Mouse (Mus musculus) liver, postnatal 0 days (tissue): ENCODE measurements around the gene Pop5. TPM values are rescaled to one million over a fixed set of nuclear protein-coding genes. Genes with fewer than 3 reads are reported as not detected.

Experiments used
- ATAC-seq: fragments of 200-750 bp; cut with Nextera tagmentation; 2 replicates; pipeline ENCODE4 v1.8.0; 2017; ENCODE audit warnings: mild to moderate bottlenecking, moderate library complexity
- DNase-seq: peaks from one replicate; pipeline ENCODE4 v3.0.0-alpha.2; 2016
- H3K27ac ChIP-seq: fragments of 300-500 bp; sonication (generic); 2 replicates; pipeline ENCODE4 v1.5.1; 2014; ENCODE audit warnings: antibody characterized with exemption, moderate library complexity, mild to moderate bottlenecking, low read depth
- H3K27me3 ChIP-seq: fragments of 300-500 bp; sonication (generic); 2 replicates; pipeline ENCODE4 v1.6.1; 2014; ENCODE audit warnings: low read length, control low read depth, mixed read lengths; ENCODE audit not compliant: insufficient read depth
- H3K36me3 ChIP-seq: fragments of 300-500 bp; sonication (generic); replicated peaks from 2 replicates; pipeline ENCODE4 v1.6.1; 2014; ENCODE audit warnings: mild to moderate bottlenecking, control low read depth, low read length, moderate library complexity, mixed read lengths; ENCODE audit not compliant: insufficient read depth
- H3K4me1 ChIP-seq: fragments of 300-500 bp; sonication (generic); 2 replicates; pipeline ENCODE4 v1.6.1; 2014; ENCODE audit warnings: antibody characterized with exemption, mild to moderate bottlenecking, control low read depth; ENCODE audit not compliant: insufficient read depth
- H3K4me2 ChIP-seq: fragments of 300-500 bp; sonication (generic); 2 replicates; pipeline ENCODE4 v1.6.1; 2014; ENCODE audit warnings: low read depth, mild to moderate bottlenecking, low read length, moderate library complexity, mixed read lengths
- H3K4me3 ChIP-seq: fragments of 300-500 bp; sonication (generic); 2 replicates; pipeline ENCODE4 v1.5.1; 2014; ENCODE audit warnings: low read depth, low read length
- H3K9ac ChIP-seq: fragments of 300-500 bp; sonication (generic); replicated peaks from 2 replicates; pipeline ENCODE4 v1.6.1; 2014; ENCODE audit warnings: mild to moderate bottlenecking, moderate library complexity
- H3K9me3 ChIP-seq: fragments of 300-500 bp; sonication (generic); 2 replicates; pipeline ENCODE4 v1.6.1; 2016; ENCODE audit warnings: mild to moderate bottlenecking, control low read depth, low read length, mixed read lengths
- CTCF ChIP-seq: sonication (generic); IDR thresholded peaks from 2 replicates; pipeline ENCODE4 v1.5.1; 2016; ENCODE audit warnings: antibody characterized with exemption, low read depth
- EP300 ChIP-seq: IDR thresholded peaks from 2 replicates; pipeline ENCODE4 v1.6.1; 2016; ENCODE audit warnings: antibody characterized with exemption, low read depth, mild to moderate bottlenecking
- WGBS: fragments of 180-500 bp; shearing (Covaris S2); extraction: QIAGEN DNeasy Blood & Tissue Kit; methylation state at CpG from one replicate; pipeline ENCODE4 v1.1.7; 2014; ENCODE audit not compliant: insufficient replicate concordance; 5-methylcytosine and 5-hydroxymethylcytosine counted together
- polyA plus RNA-seq: library from polyadenylated mRNA; unstranded; fragments of >200 nt; fragmentation: Nextera tagmentation; extraction: Ambion mirVana; gene quantifications from 2 replicates; pipeline ENCODE4 v1.2.1, GENCODE M21; 2015

Gene Pop5
- polyA plus RNA-seq, 1 experiment from 2014 or later, result 58.7 TPM

- no peak overlapping the region for H3K9ac ChIP-seq
- peaks cover 18% of the 10 kb centered on the region for H3K4me1 ChIP-seq
- H3K4me2 ChIP-seq, result no peak overlapping the region
- 14% methylated on average over 29 of the region's 29 CpGs for WGBS
- no peaks in the 10 kb centered on the region for H3K36me3 ChIP-seq
- ATAC-seq (no peak), DNase-seq (no peak)
- no peak overlapping the region for H3K4me3 ChIP-seq
- no peaks in the 10 kb centered on the region for H3K9me3 ChIP-seq
- TF ChIP-seq CTCF (no peak), EP300 (no peak)
- no peak overlapping the region for H3K27ac ChIP-seq
- peaks cover 69% of the 10 kb centered on the region for H3K27me3 ChIP-seq
Measured at GRCm38 (mm10) chr5:115191880-115192827, 43.5 kb upstream of the Pop5 start.

- no peak for DNase-seq
- Histone ChIP-seq H3K9ac (no peak overlapping the region), H3K9me3 (no peaks in the 10 kb centered on the region), H3K4me3 (0 out of 2 replicates have a peak overlapping the region, but pooled peaks have one; percentile 51), H3K36me3 (no peaks in the 10 kb centered on the region), H3K27me3 (peaks cover 64% of the 10 kb centered on the region), H3K4me2 (no peak overlapping the region), H3K27ac (no peak overlapping the region), H3K4me1 (peaks cover 13% of the 10 kb centered on the region)
- ATAC-seq, result no peak
- 8% methylated on average over 7 of the region's 7 CpGs for WGBS
- no peak for TF ChIP-seq EP300
- TF ChIP-seq CTCF, result no peak
Measured at GRCm38 (mm10) chr5:115192828-115193195, 42.8 kb upstream of the Pop5 start.

- WGBS, result 4% methylated on average over 34 of the region's 34 CpGs
- DNase-seq, result peak; percentile 74
- TF ChIP-seq CTCF (no peak), EP300 (no peak)
- Histone ChIP-seq H3K4me3 (peak overlapping the region; percentile 51), H3K9me3 (no peaks in the 10 kb centered on the region), H3K9ac (0 out of 2 replicates have a peak overlapping the region, but pooled peaks have one; percentile 11), H3K4me1 (peaks cover 13% of the 10 kb centered on the region), H3K4me2 (peak overlapping the region; percentile 83), H3K27me3 (peaks cover 63% of the 10 kb centered on the region), H3K36me3 (no peaks in the 10 kb centered on the region), H3K27ac (no peak overlapping the region)
- ATAC-seq, result peak; percentile 53; the same call in 1 of the 2 replicates
Measured at GRCm38 (mm10) chr5:115193226-115193625, 42.4 kb upstream of the Pop5 start.

- Histone ChIP-seq H3K36me3 (no peaks in the 10 kb centered on the region), H3K9me3 (no peaks in the 10 kb centered on the region), H3K4me2 (peak within 1 kb of the TSS; percentile 83), H3K4me3 (peak within 1 kb of the TSS; percentile 51), H3K27me3 (peaks cover 60% of the 10 kb centered on the region), H3K4me1 (peaks cover 13% of the 10 kb centered on the region), H3K9ac (0 out of 2 replicates have a peak within 1 kb of the TSS, but pooled peaks have one; percentile 11), H3K27ac (no peak within 1 kb of the TSS)
- DNase-seq (peak; percentile 64), ATAC-seq (0 out of 2 replicates have a peak, but pooled peaks have one; percentile 41)
- 4% methylated on average over 75 of the region's 116 CpGs for WGBS
- peak; percentile 43 for TF ChIP-seq CTCF
- TF ChIP-seq EP300, result no peak
Measured at GRCm38 (mm10) chr5:115193669-115194625, 41.7 kb upstream of the Pop5 start, which contains the start of gene Cabp1. Gene Cabp1 (minus strand): TSS chr5:115194381.

GRCm38 (mm10) chr5:115194626-115195221 is 40.9 kb upstream of the Pop5 start:
- H3K9me3 ChIP-seq, result no peaks in the 10 kb centered on the region
- no peaks in the 10 kb centered on the region for H3K36me3 ChIP-seq
- TF ChIP-seq CTCF (no peak), EP300 (no peak)
- H3K27me3 ChIP-seq, result peaks cover 57% of the 10 kb centered on the region
- ATAC-seq (no peak), DNase-seq (no peak)
- no peak overlapping the region for H3K9ac ChIP-seq
- WGBS, result 7% methylated on average over 12 of the region's 12 CpGs
- no peak overlapping the region for H3K27ac ChIP-seq
- peaks cover 13% of the 10 kb centered on the region for H3K4me1 ChIP-seq
- H3K4me3 ChIP-seq, result peak overlapping the region; percentile 51; the same call in 1 of the 2 replicates
- H3K4me2 ChIP-seq, result peak overlapping the region; percentile 83
